Mouse (Mus musculus) urinary bladder, adult 18-20 months (tissue): ENCODE measurements around the gene Gm10197.

ENCODE experiments used
- DNase-seq, 2 experiments: peaks; one replicate each; pipeline ENCODE4 v3.0.0; 2022; ENCODE audit warnings: low spot score in 2 of 2, mixed read lengths in 2 of 2

Gene Gm10197

DNA sequence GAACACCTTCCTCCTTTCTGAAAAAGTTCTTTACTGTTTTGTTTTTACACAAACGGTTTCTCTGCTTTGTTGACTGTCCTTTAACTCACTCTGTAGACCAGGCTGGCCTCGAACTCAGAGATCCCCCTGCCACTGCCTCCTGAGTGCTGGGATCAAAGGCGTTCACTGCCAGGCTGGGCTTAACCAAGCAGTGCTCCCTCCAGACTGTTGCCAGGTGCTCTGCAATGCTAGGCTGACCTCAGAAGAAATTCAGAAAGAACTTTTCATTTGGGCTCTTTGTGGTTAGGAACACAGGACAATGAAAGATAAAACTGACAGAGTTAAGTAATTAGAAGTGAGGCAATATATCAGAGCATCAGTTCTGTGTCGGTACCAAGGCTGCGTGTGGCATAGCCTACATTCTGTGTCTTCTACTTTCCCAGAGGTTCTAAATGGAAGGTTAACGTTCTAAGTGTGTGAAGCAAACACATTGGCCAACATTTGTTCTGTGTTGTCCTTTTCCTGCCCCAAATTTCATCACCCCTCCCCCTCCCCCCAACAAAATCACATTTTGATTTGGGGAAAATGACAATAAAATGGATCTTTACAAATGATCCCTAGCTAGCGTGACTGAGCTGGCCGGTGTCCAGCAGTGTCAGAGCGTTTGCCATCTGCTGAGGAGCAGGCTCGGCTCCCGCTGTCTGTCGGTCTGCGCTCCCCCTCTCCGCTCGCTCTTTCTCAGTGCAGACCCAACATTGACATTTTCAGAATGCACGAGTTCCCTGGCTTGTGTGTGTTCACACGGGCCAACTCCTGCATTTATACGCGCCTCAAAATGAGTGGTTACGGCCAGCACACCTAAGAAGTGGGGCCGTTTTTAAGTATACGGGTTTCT lies 12.2 kb downstream of the Gm10197 start:
- DNase-seq, result no peak

DNA sequence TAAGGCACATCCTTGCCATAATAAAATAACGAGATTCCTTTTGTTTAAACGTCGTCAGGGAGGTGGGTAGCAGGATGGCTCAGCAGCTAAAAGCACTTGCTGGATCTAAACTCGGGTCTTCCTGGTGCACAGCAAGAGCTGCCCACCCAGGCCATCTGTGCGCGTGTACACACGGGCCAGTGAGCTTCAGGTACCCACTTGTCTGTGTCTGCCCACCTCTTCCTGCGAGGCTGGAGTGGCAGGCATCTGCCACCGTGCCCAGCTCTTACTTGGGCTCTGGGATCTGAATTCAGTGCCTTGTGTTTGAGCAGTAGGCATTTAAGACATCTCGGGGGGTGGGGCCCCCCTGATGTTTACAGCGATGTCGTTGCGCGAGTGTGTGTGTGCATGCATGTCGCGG lies 16.5 kb downstream of the Gm10197 start:
- no peak for DNase-seq

DNA sequence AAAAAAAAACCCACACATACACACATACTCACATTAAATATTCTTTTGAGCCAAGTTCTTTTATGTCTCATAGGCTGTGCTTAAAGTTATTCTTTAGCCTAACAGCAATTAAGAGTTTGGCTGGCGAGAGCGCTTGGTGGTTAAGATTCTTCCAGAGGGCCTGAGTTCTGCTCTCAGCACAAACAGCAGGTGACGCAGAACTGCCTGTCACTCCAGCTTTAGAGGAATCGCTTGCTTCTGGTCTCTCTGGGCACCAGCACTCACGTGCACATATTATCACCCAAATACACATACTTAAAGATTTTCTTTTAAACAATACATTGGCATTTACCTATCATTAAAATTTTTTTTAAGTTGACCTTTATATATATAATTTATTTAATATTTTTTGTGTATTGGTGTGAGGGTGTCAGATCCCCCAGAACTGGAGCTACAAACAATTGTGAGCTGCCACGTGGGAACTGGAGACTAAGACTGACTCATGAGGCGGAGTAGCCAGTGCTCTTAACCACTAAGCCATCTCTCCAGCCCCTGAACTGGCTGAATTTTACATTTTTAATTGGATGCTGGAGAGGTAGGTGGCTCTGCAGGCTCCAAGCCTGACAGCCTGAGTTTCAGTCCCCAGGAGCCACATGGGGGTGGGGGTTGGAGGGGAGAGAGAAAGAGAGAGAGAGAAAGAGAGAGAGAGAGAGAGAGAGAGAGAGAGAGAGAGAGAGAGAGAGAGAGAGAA lies 17.1 kb downstream of the Gm10197 start:
- DNase-seq, result no peak

DNA sequence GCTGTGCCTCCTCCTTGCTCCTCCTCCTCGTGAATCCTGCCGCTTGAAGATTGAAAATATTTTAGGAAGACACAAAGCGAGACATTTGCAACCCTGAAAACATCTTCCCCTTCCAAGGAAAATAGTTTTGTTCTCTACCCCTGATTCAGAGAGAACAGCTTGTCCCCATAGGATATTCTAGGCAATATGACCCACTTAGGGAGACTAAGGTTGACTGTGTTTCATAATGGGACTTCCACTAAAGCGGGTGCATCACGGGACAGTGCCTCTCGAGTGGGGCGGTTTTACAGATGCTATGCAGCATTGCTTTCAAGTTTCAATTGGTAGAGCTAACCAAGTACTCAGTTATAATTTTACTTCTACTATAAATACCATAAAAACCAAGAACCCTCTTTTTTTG lies 17.7 kb downstream of the Gm10197 start:
- no peak for DNase-seq

DNA sequence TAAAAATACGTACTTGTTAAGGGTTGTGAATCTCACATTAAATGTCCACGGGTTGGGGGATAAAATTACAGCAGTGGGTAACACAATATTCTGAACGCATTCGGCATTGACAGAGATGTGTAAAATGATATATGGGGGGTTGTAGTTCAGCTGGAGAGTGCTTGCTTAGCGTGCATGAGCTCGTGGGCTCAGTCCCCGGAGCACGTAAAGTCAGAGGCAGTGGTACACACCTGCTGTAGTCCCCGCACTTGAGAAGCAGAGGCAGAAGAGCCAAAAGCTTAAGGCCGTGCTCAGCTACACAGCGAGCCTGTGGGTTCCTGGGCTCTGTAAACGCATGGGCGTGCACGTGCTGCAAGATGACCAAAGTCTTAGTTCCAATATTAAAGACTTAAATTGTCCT lies 25.8 kb downstream of the Gm10197 start:
- no peak for DNase-seq

DNA sequence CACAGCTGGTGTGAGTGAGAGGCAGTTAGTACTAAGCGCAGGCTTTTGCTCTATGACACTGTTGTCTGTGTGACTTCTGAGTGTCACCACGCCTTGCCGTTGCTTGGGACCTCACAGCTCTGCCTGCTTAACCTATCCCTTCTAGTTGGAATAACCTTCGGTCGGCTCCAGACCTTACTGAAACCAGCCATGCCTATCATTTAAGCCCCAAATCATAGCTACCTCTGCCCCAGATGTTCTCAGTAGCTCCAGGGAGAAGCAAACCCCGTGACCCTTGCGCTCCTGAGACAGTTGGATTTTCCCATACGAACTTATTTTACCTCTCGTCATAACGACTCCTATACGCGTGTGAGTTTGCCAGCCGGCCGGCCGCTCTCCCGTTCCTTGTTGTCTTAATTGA lies 27.5 kb downstream of the Gm10197 start:
- no peak for DNase-seq

DNA sequence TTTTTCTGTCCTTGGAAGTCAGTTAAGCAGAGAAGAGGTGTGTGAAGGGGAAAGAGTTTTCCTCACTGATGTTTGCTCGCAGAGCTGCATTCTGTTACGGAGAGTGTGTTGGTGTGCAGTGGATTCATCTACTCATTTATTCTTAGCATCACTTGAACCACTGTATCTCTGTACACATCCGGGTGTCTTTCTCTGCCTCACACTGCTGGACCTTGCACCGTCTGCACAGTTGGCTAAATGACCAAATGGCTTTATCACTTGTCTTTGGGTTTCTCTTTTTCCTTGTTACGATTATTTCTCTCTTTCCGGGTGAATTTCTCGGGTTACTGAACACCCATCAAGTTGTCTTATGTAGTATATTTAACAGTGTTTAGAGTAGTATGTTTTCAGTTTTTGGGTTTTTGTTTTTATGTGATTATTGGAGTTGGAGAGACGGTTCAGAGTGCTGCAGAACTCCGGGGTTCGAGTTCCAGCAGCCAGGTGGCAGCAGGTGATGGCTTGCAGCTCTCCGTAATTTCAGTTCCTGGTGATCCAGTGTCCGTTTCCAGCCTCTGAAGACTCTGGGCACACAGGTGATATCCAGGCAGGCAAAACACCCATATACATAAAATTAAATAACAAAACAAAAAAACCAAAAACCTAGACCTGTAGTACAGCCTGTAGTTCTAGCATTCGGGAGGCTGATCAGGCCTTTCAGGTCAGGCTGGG lies 28.2 kb downstream of the Gm10197 start:
- DNase-seq, result no peak

DNA sequence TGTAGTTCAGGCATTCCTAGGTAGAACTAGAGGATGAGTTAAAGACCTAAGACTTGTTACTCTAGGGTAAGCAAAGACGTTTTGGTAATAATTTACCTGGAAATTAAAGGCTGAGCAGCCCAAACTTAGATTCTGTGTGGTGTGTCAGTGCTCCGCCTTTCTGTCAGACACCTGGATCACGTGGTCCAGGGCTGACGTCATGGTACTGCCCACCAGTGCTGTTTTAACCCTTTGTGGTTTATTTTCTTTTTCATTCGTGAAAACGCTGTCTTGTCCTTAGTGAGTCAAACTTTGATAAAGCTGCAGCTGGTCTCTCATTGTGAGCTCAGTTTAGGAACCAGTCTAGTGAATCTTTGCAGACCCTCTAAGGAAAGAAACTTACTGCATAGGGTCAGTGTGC lies 31.1 kb downstream of the Gm10197 start:
- no peak for DNase-seq

DNA sequence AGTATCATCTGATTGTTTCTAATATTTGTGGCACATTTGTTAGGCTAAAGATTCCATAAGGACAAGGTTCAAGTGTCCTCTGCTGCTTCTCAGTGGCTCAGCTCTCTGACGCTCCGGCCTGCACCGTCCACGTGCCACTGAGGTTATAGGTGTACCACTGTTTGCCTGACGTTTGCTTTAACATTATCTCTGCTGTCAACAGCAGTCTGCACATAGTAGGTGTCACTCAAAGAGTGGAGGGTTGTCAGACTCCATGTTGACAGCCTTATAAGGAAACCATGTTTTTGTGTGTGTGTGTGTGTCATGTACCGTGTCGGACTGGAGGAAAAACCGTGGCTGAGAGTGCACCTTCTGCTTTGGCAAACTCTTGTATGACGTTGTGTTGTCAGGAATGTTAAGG lies 36.3 kb downstream of the Gm10197 start:
- DNase-seq, result no peak

DNA sequence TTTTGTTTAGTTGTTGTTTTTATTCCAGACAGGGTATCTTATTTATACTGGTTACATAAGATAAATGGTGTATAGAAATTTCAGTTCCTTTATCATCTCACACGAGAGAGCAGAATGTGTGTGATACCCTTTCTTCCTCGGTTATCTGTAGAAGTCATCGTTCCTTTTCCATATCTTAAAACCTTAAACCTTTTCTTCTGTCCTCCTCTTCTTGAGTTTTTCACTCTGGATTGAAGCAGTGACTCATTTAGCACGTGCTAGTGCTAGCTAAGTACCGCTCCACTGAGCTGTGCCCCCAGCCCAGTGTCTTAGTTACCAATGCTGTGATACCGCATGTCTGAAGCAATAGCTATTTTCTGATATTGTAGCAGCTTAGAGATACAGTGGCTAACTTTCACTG lies 37.8 kb downstream of the Gm10197 start:
- DNase-seq, result no peak

DNA sequence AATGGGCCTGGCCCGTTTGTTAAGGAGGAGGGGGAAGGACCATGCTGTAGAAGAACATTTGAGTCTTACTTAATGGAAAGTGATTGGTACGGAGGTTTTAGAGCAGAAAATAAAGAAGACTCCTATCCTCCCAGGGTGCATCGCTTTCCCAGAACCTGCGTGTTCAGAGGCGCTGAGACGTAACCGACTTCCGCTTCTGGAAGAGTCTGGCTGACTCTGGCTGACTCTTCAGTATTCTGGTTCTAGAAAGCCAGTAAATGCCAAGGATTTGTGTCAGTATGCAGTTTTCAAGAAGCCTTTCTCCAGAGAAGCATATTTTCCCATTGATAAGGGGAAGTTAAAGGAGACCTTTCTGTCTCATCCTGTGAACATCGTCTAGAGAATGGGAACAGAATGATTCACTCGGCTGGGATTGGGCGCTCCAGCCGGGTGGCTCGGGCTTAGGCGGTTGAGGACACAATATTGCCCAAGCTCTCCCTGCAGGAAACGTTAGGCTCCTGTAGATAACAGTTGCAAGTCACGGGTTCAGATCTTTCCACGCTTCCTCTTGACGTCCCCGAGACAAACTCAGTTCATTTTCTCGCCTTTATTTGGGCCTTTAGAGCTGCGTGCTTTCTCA lies 39.6 kb downstream of the Gm10197 start:
- no peak for DNase-seq

DNA sequence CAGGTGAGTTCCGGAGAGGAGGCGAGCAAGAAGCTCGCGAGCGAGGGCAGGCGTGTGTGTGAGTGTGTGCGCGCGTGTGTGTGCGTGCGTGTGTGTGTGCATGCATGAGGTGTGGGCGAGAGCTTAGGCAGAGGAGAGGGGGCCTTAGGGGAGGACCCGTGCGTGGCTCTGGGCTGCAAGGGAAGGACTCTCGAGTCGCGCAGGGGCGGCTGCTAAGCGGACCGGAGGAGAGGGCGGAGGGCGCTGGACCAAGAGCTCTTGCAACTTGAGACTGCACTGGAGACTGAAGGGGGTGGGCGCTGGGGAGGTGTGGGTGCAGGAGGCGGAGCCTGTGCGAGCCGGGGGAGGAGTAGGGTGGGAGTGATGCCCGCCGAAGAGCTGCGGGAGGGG lies 41.6 kb downstream of the Gm10197 start:
- peak; percentile 53 to 74 for DNase-seq

DNA sequence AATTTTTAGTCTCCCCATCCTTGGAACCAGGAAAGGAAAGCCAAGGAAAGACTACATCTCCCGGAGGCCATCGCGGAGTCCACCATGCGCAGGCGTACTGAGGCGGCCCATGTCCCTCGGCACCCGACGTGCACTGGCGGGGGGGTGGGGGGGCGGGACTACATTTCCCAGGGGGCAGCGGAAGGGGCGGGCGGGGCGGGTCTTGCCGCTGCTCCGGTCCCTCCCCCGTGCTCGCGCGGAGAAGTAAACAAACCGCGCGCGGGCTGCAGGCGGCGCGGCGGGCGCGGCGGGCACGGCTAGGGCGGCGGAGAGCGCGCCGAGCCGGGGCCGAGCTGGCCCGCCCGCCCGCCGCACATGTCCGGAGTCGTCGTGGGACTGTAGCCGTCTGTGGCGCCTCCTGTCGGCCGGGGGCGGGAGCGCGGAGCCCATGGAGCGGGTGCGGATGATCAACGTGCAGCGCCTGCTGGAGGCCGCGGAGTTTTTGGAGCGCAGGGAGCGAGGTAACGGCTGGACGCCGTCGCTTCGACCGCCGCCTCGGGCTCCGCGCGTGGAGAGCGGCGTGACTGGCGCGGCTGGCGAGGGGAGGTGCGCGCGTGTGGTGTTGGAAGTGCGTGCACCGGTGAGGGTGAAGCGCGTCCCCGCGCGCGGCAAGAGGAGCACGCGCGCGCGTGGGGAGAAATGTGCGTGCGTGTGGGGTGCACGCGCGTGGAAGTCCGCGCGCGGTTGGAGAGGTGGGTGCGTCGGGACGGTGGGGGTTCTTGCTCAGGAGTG lies 42.2 kb downstream of the Gm10197 start:
- DNase-seq, result peak; percentile 82 to 84

DNA sequence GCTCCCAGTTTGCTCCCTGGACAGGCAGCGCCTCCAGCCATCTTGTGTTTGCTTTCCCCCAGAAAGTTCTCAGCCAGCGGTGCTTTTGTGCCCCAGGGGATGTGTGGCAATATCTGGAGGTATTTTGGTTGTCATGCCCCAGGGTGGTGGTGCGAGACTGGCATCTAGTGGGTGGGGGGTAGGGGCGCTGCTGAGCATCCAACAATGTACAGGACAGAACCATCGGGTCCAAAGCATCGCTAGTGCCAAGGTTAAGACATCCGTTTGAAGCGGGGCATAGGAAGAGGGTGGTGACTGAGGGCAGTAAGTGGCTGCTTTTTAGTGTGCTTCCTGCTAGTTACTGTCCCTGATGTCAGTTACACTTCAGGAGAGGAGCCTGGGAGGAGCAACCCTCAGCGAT lies 43.5 kb downstream of the Gm10197 start:
- DNase-seq, result no peak

DNA sequence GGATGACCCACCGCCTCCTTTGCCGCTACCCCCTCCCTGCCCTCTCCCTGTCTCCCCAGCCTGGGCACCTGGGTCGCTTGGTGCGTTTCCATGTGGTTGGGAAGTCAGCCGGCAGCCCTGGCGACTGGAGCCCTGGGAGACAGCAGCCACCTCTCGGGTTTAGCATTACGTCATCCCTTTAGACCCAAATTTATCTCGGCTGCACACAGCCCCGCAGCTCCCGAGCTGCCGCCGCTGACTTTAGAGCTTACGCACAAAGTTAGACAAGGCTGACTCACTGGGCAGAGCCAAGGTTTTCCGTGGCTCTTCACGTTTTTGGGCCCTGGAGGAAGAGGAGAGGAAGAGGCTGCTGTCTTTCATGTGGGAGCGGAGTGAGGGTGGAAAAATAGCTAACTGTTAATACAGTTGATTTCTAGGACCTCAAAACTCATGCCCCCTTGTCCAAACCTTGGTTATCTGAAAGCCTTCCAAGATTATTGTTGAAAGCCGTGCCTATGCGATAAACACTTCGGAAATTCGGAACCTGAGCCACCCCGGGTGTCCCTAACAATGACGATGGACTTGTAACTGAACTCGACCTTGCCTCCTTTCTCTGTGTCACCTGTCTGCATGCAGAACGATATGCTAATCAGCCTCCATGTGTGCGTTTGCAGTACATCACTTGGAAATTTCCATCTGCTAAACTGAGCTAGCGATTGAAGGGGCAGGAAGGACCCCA lies 45.8 kb downstream of the Gm10197 start:
- DNase-seq, result no peak

DNA sequence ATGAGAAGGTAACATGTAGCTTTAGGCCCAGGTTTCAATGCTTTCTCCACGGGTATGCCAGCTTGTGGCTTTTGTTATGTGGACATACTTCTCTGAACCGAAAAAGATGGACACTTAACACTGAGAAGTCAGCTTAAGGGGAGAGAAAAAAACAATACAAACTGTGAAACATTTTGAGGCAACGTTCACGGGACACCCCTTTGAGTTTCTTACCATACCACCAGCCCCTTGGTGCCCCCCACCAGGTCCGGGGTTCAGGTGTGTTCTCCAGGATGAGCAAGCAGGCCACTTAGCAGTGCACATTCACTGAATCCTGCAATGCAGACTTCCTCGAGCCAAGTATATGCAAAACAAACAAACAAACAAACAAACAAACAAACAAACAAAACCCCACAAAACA lies 46.7 kb downstream of the Gm10197 start:
- no peak for DNase-seq

DNA sequence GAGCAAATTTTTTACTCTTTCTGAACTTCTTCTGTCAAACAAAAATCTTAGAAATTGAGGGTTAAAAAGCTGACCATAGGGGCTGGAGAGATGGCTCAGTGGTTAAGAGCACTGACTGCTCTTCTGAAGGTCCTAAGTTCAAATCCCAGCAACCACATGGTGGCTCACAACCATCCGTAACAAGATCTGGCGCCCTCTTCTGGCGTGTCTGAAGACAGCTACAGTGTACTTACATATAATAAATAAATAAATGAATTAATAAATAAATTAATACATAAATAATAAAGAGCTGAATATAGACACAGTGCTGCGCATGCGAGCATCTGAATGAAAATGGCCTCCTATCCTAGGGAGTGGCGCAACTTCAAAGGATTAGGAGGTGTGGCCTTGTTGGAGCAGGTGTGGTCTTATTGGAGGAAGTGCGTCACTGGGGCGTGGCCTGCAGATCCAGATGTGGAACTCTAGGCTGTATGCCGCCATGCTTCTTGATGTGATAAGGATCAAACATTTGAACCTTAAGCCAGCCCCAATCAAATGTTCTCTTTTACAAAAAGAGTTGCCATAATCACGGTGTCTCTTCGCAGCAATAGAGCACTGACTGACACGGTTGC lies 49.0 kb downstream of the Gm10197 start:
- DNase-seq, result no peak
